Mouse (Mus musculus) small intestine, adult 2 months (tissue): ENCODE measurements around the gene Ryr2. TPM values are rescaled to one million over a fixed set of nuclear protein-coding genes. Genes with fewer than 3 reads are reported as not detected.
"Not testable (repeated sequence)": the region's sequence is repeated elsewhere in the genome, so short reads cannot be mapped to it uniquely, and the experiment has no call there.

ENCODE experiments used
- H3K27ac ChIP-seq: fragments of 200-500 bp; 2 replicates; pipeline ENCODE4 v1.5.1; 2012; ENCODE audit warnings: low read depth, low read length, control low read depth, inconsistent platforms; ENCODE audit not compliant: insufficient read depth
- H3K27me3 ChIP-seq: fragments of 200-500 bp; 2 replicates; pipeline ENCODE4 v1.6.1; 2012; ENCODE audit warnings: mild to moderate bottlenecking, moderate library complexity, low read length, inconsistent platforms; ENCODE audit not compliant: control insufficient read depth, insufficient read depth
- H3K36me3 ChIP-seq: fragments of 200-500 bp; 2 replicates; pipeline ENCODE4 v1.6.1; 2012; ENCODE audit warnings: mild to moderate bottlenecking, low read length, control low read depth, inconsistent platforms; ENCODE audit not compliant: control insufficient read depth, insufficient read depth
- H3K4me1 ChIP-seq: fragments of 200-500 bp; 2 replicates; pipeline ENCODE4 v1.6.1; 2012; ENCODE audit warnings: low read length, inconsistent platforms, mixed read lengths; ENCODE audit not compliant: control insufficient read depth, insufficient read depth, insufficient read length
- H3K4me3 ChIP-seq: fragments of 200-500 bp; 2 replicates; pipeline ENCODE4 v1.5.1; 2012; ENCODE audit warnings: low read depth, mild to moderate bottlenecking, control low read depth, inconsistent platforms, low read length, moderate library complexity
- CTCF ChIP-seq: fragments of 200-500 bp; IDR thresholded peaks from 2 replicates; pipeline ENCODE4 v1.5.1; 2012; ENCODE audit warnings: low read depth, mild to moderate bottlenecking, control low read depth, inconsistent platforms, low read length, moderate library complexity, mixed read lengths; ENCODE audit not compliant: insufficient replicate concordance, insufficient read length; ENCODE audit errors: extremely low read depth
- POLR2A ChIP-seq: fragments of 200-500 bp; IDR thresholded peaks from 2 replicates; pipeline ENCODE4 v1.6.1; 2012; ENCODE audit warnings: low read depth, mild to moderate bottlenecking, control low read depth, inconsistent platforms, low read length, moderate library complexity
- WGBS: fragments of 180-500 bp; shearing (Covaris S2); methylation state at CpG from one replicate; pipeline ENCODE4 v1.1.7; 2018; 5-methylcytosine and 5-hydroxymethylcytosine counted together
- polyA plus RNA-seq: library from polyadenylated mRNA; depleted of rRNA; stranded (reverse); fragments of >200 nt; gene quantifications from 2 replicates; pipeline ENCODE4 v1.2.3, GENCODE M21; 2012

Gene Ryr2
- polyA plus RNA-seq, 1 experiment, result 0.37 TPM

- Histone ChIP-seq H3K4me1 (no peaks in the 10 kb centered on the region), H3K36me3 (no peaks in the 10 kb centered on the region), H3K4me3 (no peak overlapping the region), H3K27ac (no peak overlapping the region), H3K27me3 (no peaks in the 10 kb centered on the region)
- WGBS, result 80% methylated on average over 4 of the region's 4 CpGs
- TF ChIP-seq POLR2A (no peak), CTCF (no peak)
Observed at GRCm38 (mm10) chr13:11941724-11942123, 165.0 kb downstream of the Ryr2 start.

GRCm38 (mm10) chr13:11934297-11935060, 172.3 kb downstream of the Ryr2 start:
- 70% methylated on average over 3 of the region's 3 CpGs for WGBS
- H3K4me3 ChIP-seq, H3K36me3 ChIP-seq, H3K27me3 ChIP-seq, H3K4me1 ChIP-seq, H3K27ac ChIP-seq: not testable (repeated sequence)

DNA sequence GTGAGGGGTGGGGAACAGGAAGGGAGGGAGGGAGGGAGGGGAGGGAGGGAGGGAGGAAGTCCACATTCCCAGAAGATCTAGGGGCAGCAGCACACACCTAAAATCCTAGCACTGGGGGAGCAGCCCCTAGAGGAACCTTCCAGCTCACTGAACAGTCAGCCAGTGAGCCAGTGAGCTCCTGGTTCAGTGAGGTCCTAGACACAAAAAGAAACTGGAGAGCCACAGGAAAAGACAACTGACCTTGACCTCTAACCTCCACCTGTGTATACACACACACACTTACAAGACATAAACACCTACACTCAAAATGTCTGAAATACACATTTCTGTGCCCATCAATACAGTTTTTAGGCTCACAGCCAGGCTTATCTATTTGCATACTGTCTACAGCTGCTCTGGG, 173.4 kb downstream of the Ryr2 start:
- Histone ChIP-seq H3K27ac (no peak overlapping the region), H3K4me1 (no peaks in the 10 kb centered on the region), H3K36me3 (no peaks in the 10 kb centered on the region), H3K27me3 (no peaks in the 10 kb centered on the region), H3K4me3 (no peak overlapping the region)
- TF ChIP-seq POLR2A, result no peak
- TF ChIP-seq CTCF, result no peak

GRCm38 (mm10) chr13:11928709-11929108, 178.0 kb downstream of the Ryr2 start:
- Histone ChIP-seq H3K4me1 (no peaks in the 10 kb centered on the region), H3K27ac (no peak overlapping the region), H3K27me3 (no peaks in the 10 kb centered on the region), H3K4me3 (no peak overlapping the region), H3K36me3 (no peaks in the 10 kb centered on the region)
- 88% methylated on average over 3 of the region's 3 CpGs for WGBS
- TF ChIP-seq CTCF, result no peak
- no peak for TF ChIP-seq POLR2A

GRCm38 (mm10) chr13:11927727-11928126, 179.0 kb downstream of the Ryr2 start:
- Histone ChIP-seq H3K4me3 (no peak overlapping the region), H3K4me1 (no peaks in the 10 kb centered on the region), H3K36me3 (no peaks in the 10 kb centered on the region), H3K27me3 (no peaks in the 10 kb centered on the region), H3K27ac (no peak overlapping the region)
- 74% methylated on average over 4 of the region's 4 CpGs for WGBS
- no peak for TF ChIP-seq CTCF
- no peak for TF ChIP-seq POLR2A

GRCm38 (mm10) chr13:11926720-11927500, 179.8 kb downstream of the Ryr2 start:
- TF ChIP-seq POLR2A (no peak), CTCF (no peak)
- no peak overlapping the region for H3K4me3 ChIP-seq
- H3K4me1 ChIP-seq, result no peaks in the 10 kb centered on the region
- 72% methylated on average over 11 of the region's 11 CpGs for WGBS
- H3K27me3 ChIP-seq, result no peaks in the 10 kb centered on the region
- no peaks in the 10 kb centered on the region for H3K36me3 ChIP-seq
- no peak overlapping the region; the same call in 1 of the 2 replicates for H3K27ac ChIP-seq

DNA sequence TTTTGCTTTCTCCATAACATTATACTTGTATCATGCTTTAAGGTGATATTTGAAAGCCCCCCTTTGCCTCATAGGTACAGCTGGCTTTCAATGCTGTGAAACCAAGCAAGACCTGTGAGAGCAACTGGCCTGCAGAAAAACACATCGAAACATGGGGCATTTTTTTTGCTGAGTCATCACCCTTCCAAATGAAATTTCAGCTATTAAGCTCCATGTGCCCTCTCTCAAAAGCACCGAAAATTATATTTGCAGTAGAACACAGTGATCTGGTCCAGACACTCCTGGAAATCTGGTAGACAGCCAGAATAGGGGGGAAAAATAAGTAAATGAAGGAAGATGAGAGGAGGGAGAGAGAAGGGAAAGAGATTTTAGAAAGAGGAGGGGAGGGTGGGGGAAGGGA, 180.5 kb downstream of the Ryr2 start:
- Histone ChIP-seq H3K27ac (no peak overlapping the region), H3K27me3 (no peaks in the 10 kb centered on the region), H3K36me3 (no peaks in the 10 kb centered on the region), H3K4me3 (no peak overlapping the region), H3K4me1 (no peaks in the 10 kb centered on the region)
- TF ChIP-seq POLR2A, result no peak
- TF ChIP-seq CTCF, result no peak
- 81% methylated on average over 2 of the region's 2 CpGs for WGBS
